Mouse (Mus musculus): Measurements from ENCODE around the gene Tmsb15l. TPM values are rescaled to one million over a fixed set of nuclear protein-coding genes. Genes with fewer than 3 reads are reported as not detected.
"Not testable (repeated sequence)": the region's sequence is repeated elsewhere in the genome, so short reads cannot be mapped to it uniquely, and the experiment has no call there.

The Tmsb15l gene
- under 1 TPM in 1 of 2 experiments, not detected in 1; 0.68 TPM for total RNA-seq (2021)

- intact Hi-C loops (cut with DNase I): loop anchor here (5.0 kb wide), 1 partner anchor 41 kb away; no protein-coding TSS in a partner anchor
- DNase-seq: peak in 1 of 2 experiments; percentile 14
These were observed at the start of gene Tmsb15l, which contains the start of gene Tmsb15b1 for GRCm38 (mm10) chrX:136976424-136977084. Gene Tmsb15l, minus strand, starts transcription at chrX:136976869. Gene Tmsb15b1, minus strand, starts transcription at chrX:136976874.

GRCm38 (mm10) chrX:137019310-137019709 is 42.6 kb upstream of the Tmsb15l start:
- intact Hi-C loops (cut with DNase I): loop anchor here (5.0 kb wide), 1 partner anchor 42 kb away; the partner anchor contains the start of genes Tmsb15b1, Tmsb15b2 and Tmsb15l
- DNase-seq: peak; percentile 39 to 63

GRCm38 (mm10) chrX:137017668-137018067 is 41.0 kb upstream of the Tmsb15l start:
- DNase-seq: no peak
- intact Hi-C loops (cut with DNase I): loop anchor here (5.0 kb wide), 1 partner anchor 40 kb away; the partner anchor contains the start of genes Tmsb15b1, Tmsb15b2 and Tmsb15l

GRCm38 (mm10) chrX:137015099-137015709 is 38.5 kb upstream of the Tmsb15l start:
- DNase-seq: peak; percentile 15 to 32
- intact Hi-C loops (cut with DNase I): loop anchor here (1.0 to 5.0 kb wide), 2 partner anchors 38 to 271 kb away; partner anchors contain the start of genes Tmsb15b1, Tmsb15b2 and Tmsb15l

- intact Hi-C loops (cut with DNase I): no loop called here
- no peak for DNase-seq
These were observed 19.6 kb upstream of the Tmsb15l start for GRCm38 (mm10) chrX:136996256-136996655.

GRCm38 (mm10) chrX:136993641-136994040 is 17.0 kb upstream of the Tmsb15l start:
- intact Hi-C loops (cut with DNase I): no loop called here
- DNase-seq: no peak

- DNase-seq: peak; percentile 17 to 25
- intact Hi-C loops (cut with DNase I): no loop called here
These were observed 16.4 kb upstream of the Tmsb15l start, which contains the start of gene Zcchc18 for GRCm38 (mm10) chrX:136992978-136993547. Gene Zcchc18, plus strand, starts transcription at chrX:136993155.

GRCm38 (mm10) chrX:136992191-136992965 is 15.7 kb upstream of the Tmsb15l start:
- intact Hi-C loops (cut with DNase I): no loop called here

GRCm38 (mm10) chrX:136991274-136991673 is 14.6 kb upstream of the Tmsb15l start:
- intact Hi-C loops (cut with DNase I): no loop called here
- no peak for DNase-seq

More at GRCm38 (mm10) chrX:136992191-136992965, 15.7 kb upstream of the Tmsb15l start:
- no peak for DNase-seq

- intact Hi-C loops (cut with DNase I): no loop called here
- no peak for DNase-seq
These were observed 9.4 kb upstream of the Tmsb15l start for GRCm38 (mm10) chrX:136986039-136986438.

- DNase-seq: no peak
- intact Hi-C loops (cut with DNase I): loop anchor here (5.0 kb wide), 1 partner anchor 39 kb away; no protein-coding TSS in a partner anchor
These were observed 1.9 kb upstream of the Tmsb15l start for GRCm38 (mm10) chrX:136978616-136979015.

GRCm38 (mm10) chrX:136975397-136975796 is 1.3 kb downstream of the Tmsb15l start, which contains the start of gene Tmsb15b2:
Gene Tmsb15b2, minus strand, starts transcription at chrX:136975497.
- intact Hi-C loops (cut with DNase I): loop anchor here (5.0 kb wide), 1 partner anchor 42 kb away; no protein-coding TSS in a partner anchor
- not testable (repeated sequence) for DNase-seq

- no peak for DNase-seq
- intact Hi-C loops (cut with DNase I): loop anchor here (10.0 kb wide), 1 partner anchor 185 kb away; no protein-coding TSS in a partner anchor
These were observed 17.0 kb downstream of the Tmsb15l start for GRCm38 (mm10) chrX:136959688-136960087.

GRCm38 (mm10) chrX:136958300-136958699 is 18.4 kb downstream of the Tmsb15l start:
- intact Hi-C loops (cut with DNase I): loop anchor here (10.0 kb wide), 1 partner anchor 187 kb away; no protein-coding TSS in a partner anchor
- not testable (repeated sequence) for DNase-seq

- not testable (repeated sequence) for DNase-seq
- intact Hi-C loops (cut with DNase I): loop anchor here (10.0 kb wide), 1 partner anchor 187 kb away; no protein-coding TSS in a partner anchor
These were observed 18.9 kb downstream of the Tmsb15l start for GRCm38 (mm10) chrX:136957583-136958279.

GRCm38 (mm10) chrX:136937985-136938384 is 38.7 kb downstream of the Tmsb15l start:
- intact Hi-C loops (cut with DNase I): no loop called here
- no peak for DNase-seq

- no peak for DNase-seq
- intact Hi-C loops (cut with DNase I): no loop called here
These were observed 49.6 kb downstream of the Tmsb15l start, which contains the start of gene H2bfm for GRCm38 (mm10) chrX:136927031-136927430. Gene H2bfm, plus strand, starts transcription at chrX:136927325.

- no peak for DNase-seq
- intact Hi-C loops (cut with DNase I): no loop called here
These were observed 50.8 kb downstream of the Tmsb15l start for GRCm38 (mm10) chrX:136925863-136926262.
